Mouse (Mus musculus): ENCODE measurements around the gene Fip1l1.
A peak's percentile ranks its signal among the peaks of the same experiment; 100 is the strongest.

The Fip1l1 gene

GRCm38 (mm10) chr5:74613491-74614151, 78.4 kb downstream of the Fip1l1 start:
- no peak for DNase-seq (ENCODE audit: low spot score in 2 of 2)

- DNase-seq (ENCODE audit: low spot score in 2 of 2) = no peak
Measured at GRCm38 (mm10) chr5:74617816-74618572, 82.7 kb downstream of the Fip1l1 start.

DNA sequence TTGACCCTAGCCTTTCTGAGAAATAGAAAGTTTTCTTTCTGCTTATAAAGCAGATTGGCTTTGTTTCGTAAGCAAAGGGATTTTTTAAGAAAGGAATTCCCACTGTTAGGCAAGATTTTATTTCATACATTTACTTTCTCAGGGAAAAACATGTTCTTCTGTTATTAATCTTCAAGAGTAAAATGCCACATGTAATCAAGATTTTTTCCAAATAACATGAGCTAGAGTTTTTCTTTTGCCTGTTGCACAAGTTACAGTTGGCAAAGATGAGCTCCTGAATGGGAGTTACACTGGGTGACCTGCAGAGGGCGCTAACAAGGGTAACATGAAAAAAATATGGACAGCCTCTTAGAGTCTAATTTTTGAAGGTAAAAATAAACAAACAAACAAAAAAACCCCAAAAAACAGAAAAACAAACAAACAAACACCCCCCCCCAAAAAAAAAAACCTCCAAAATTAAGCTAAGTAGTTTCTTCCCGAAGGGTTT, 83.4 kb downstream of the Fip1l1 start:
- DNase-seq (ENCODE audit: low spot score in 2 of 2) = no peak

DNA sequence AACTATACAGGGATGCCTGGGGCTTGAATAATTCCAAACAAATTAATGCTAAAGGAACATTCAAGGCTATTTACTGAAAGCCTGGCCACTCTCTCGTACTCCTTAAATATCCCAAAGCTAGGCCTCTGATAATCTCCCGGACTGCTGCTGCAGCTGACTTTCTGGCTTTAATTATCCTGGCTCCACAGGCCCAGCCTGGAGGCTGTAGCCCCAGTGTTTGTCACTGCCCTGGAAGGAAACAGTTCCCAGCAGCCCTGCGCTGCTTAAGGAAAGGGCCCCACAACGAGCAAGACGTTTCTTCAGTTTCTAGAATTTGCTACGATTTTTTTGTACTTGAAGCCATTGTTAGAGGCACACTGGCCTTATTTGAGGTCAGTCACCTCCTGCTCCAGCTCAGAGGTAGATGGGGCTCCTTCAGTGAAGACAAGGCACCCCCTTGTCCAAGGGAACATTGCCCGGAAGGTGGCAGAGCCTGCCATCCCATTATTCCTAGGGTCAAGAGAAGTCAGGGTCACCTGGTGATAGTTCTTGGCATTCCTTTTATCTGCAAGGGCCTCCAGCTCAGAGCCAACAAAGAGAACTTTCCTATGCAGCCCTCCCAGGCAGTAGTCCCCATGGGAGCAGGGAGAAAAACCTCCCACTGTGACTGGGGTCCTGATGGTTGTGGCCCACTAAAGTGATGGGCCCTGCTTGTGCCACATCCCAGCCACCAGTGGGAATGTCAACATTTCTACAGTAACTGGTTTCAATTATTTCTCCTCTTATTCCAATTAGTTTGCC, 86.6 kb downstream of the Fip1l1 start:
- no peak for DNase-seq (ENCODE audit: low spot score in 2 of 2)

DNA sequence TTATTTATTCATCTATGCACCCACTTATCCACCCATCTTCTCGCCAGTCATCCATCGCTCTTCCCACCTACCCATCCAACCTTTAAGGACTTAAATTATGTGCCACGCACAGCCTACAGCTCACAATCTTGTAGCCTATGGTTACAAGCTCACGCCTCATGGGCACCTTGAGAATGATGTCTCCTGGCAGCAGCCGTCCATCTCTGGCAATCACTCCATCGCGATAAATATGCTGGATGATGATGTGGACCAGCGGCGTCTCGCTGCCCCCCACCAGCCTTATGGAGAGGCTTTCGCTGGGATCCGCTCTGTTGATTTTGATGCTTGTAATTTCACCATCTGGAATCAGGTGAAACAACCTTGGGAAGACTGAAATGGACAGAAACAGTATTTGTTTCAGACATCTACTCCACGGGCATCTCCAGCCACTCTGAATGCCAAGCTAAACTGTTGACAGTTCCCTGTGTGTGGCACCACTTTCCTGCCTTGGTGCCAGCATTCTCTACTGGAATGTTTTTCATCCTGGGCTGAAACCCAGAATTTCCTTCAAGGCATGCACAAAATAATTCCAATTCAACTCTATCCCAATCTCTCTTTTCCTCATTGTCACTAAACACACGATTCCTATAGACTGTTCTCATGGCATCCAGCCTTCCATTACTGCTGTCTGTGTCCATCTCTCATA, 88.2 kb downstream of the Fip1l1 start:
- DNase-seq (ENCODE audit: low spot score in 2 of 2) = no peak

- no peak for DNase-seq (ENCODE audit: low spot score in 2 of 2)
Measured at GRCm38 (mm10) chr5:74624385-74624784, 89.1 kb downstream of the Fip1l1 start.

GRCm38 (mm10) chr5:74628001-74628400, 92.8 kb downstream of the Fip1l1 start:
- no peak for DNase-seq (ENCODE audit: low spot score in 2 of 2)

- no peak for DNase-seq (ENCODE audit: low spot score in 2 of 2)
Measured at GRCm38 (mm10) chr5:74632369-74633114, 97.3 kb downstream of the Fip1l1 start.

GRCm38 (mm10) chr5:74633453-74633852, 98.2 kb downstream of the Fip1l1 start:
- DNase-seq (ENCODE audit: low spot score in 2 of 2) = no peak

- no peak for DNase-seq (ENCODE audit: low spot score in 2 of 2)
Measured at GRCm38 (mm10) chr5:74634391-74634790, 99.1 kb downstream of the Fip1l1 start.

- peak in 1 of 2 experiments; percentile 20 for DNase-seq (ENCODE audit: low spot score in 2 of 2)
Measured at GRCm38 (mm10) chr5:74639516-74639915, 104.3 kb downstream of the Fip1l1 start.

DNA sequence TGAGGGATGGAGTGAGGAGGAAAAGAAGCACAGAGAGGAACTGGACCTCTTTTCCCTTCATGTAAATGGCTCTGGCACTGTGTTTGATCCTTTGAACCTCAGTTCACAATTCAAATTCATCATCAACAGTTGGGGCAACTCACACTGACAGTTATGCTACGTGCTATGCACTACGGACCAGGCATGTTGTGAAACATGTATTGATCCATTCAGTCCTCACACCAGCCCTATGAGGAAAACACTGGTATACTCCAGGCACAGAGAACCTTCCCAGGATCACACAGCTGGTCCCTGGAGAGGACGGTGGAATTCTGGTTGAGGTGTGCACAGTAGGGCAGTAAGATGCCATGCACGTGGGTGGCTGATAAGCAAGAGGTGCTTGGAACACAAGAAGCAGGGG, 105.3 kb downstream of the Fip1l1 start:
- DNase-seq (ENCODE audit: low spot score in 2 of 2) = no peak

- no peak for DNase-seq (ENCODE audit: low spot score in 2 of 2)
Measured at GRCm38 (mm10) chr5:74641000-74641399, 105.8 kb downstream of the Fip1l1 start.

- no peak for DNase-seq (ENCODE audit: low spot score in 2 of 2)
Measured at GRCm38 (mm10) chr5:74642291-74642690, 107.0 kb downstream of the Fip1l1 start.

GRCm38 (mm10) chr5:74647584-74647984, 112.3 kb downstream of the Fip1l1 start:
- no peak for DNase-seq (ENCODE audit: low spot score in 2 of 2)

DNA sequence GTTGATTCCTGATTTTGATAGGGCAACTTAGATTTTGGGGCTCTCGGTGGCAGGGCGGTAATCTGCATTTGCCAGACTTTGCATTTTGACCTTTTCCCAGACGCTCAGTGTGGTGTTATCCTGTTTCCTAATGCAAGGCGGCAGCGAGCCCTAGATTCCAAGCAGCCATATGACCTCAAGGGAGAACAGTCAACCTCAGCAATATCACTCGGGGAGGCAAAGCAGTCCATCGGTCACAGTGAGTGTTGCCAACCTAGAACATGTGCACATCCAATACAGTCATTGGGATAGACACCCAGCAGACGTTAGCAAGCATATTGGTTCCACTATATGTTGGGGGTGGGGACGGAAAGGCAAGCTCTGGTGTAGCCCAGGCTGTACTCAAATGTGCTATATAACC, 113.0 kb downstream of the Fip1l1 start:
- no peak for DNase-seq (ENCODE audit: low spot score in 2 of 2)

All from right cerebral cortex, postnatal 36 days (tissue).